Mouse (Mus musculus) liver, postnatal 0 days (tissue): Measurements from ENCODE around the gene Mpig6b.

Experiments used
- CTCF ChIP-seq: sonication (generic); IDR thresholded peaks from 2 replicates; pipeline ENCODE4 v1.5.1; 2016; ENCODE audit warnings: antibody characterized with exemption, low read depth
- EP300 ChIP-seq: IDR thresholded peaks from 2 replicates; pipeline ENCODE4 v1.6.1; 2016; ENCODE audit warnings: antibody characterized with exemption, low read depth, mild to moderate bottlenecking

DNA sequence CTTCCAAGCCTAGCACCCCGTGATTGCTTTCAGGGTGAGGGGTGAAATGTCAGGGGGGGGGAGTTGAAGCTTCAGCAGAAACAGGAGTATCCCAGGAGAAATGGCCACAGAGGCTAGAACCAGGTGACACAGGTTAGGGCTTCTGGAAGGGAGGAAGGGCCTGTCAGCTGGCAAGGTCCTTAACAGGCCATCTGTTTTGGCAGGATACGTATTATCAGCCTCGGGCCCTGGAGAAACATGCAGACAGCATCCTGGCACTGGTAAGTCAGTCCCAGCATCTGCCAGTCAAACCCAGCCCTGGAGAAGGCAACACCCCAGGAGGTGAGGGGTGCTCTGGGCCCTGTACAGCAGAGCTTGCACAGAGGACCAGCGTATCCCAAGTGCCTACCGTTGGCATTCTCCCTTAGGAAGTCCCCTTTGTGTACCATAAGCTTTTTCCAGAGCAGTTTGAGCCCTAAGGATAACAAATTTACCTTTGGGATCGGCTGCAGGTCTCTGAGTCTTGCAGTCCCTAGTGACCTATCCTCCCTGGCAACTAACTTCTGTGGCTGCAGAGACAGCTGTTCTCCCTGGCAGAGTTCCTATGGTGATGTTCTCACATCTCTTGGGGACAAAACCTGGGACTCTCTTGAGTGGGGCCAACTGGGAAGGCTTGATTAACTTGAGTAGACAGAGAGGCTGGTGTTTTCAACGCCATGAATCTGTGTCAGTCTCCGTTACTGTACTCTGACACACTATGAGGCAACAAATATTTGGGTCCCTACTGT is 24.4 kb upstream of the Mpig6b start:
- TF ChIP-seq CTCF (no peak), EP300 (peak; percentile 88)
